8 mouse cellular contexts compared by ENCODE assay signal in the genomic region with DNA sequence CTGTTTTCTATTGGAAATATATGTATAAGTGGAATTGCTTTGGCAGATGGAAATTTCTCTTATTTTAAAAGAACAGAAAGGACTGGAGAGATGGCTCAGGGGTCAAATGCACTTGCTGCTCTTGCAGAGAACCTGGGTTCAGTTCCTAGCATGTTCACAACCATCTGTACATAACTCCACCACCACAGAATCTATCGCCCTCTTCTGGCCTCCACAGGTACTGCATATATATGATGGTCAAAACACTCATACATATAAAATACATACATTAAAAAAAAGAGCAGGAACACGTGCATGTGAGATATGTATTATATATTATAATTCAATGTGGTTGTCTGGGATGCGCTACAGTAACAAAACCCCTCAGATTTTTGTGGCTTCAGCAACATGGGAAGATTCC. TPM values are rescaled to one million over a fixed set of nuclear protein-coding genes. Genes with fewer than 3 reads are reported as not detected.
A peak's percentile ranks its signal among the peaks of the same experiment; 100 is the strongest.
DNase-seq lines count a peak whose midpoint lies in the region; ATAC-seq and TF ChIP-seq lines count a peak whose summit lies in the region.

No protein-coding gene starts in this region.

- H3K36me3 ChIP-seq in liver, adult 2 months (ENCODE audit: control insufficient read depth, insufficient read depth, low read length) = no peaks in the 10 kb centered on the region
- H3K36me3 ChIP-seq in liver, embryonic 11.5 days (ENCODE audit: control insufficient read depth, insufficient read depth, low read length) = no peaks in the 10 kb centered on the region
- H3K36me3 ChIP-seq in E14TG2a.4 (ENCODE audit: insufficient read depth, low read length) = no peaks in the 10 kb centered on the region
- no peaks in the 10 kb centered on the region for H3K36me3 ChIP-seq in midbrain, embryonic 10.5 days

- no peak for ATAC-seq in liver, embryonic 11.5 days (replicated peaks; ENCODE audit: low FRiP score)
- peak; percentile 52; the same call in 1 of the 2 replicates for ATAC-seq in megakaryocyte progenitor cell, adult 5-6 weeks (replicated peaks; ENCODE audit: poor library complexity)

- no peak overlapping the region for H3K9ac ChIP-seq in liver, adult 2 months (ENCODE audit: low read depth, low read length)
- H3K9ac ChIP-seq in liver, embryonic 11.5 days (ENCODE audit: low read depth, low read length) = no peak overlapping the region

- no peak overlapping the region for H3K4me2 ChIP-seq in liver, embryonic 11.5 days

- no peaks in the 10 kb centered on the region for H3K27me3 ChIP-seq in liver, adult 2 months (ENCODE audit: control insufficient read depth, insufficient read depth, low read length)
- H3K27me3 ChIP-seq in liver, embryonic 11.5 days (replicated peaks; ENCODE audit: control insufficient read depth, insufficient read depth, low read length) = no peaks in the 10 kb centered on the region
- 0 out of 2 replicates have a peak, but pooled peaks cover 3% of the 10 kb centered on the region for H3K27me3 ChIP-seq in E14TG2a.4 (ENCODE audit: insufficient read depth, low read length)
- no peaks in the 10 kb centered on the region for H3K27me3 ChIP-seq in midbrain, embryonic 10.5 days (ENCODE audit: low read depth, poor library complexity, severe bottlenecking)

- no peak overlapping the region for H3K27ac ChIP-seq in liver, adult 2 months (replicated peaks; ENCODE audit: insufficient read depth, low read depth, low read length)
- H3K27ac ChIP-seq in liver, embryonic 11.5 days (ENCODE audit: low read depth, low read length) = no peak overlapping the region
- no peak overlapping the region for H3K27ac ChIP-seq in midbrain, embryonic 10.5 days (replicated peaks)

- no peak overlapping the region for H3K4me3 ChIP-seq in liver, adult 2 months (ENCODE audit: insufficient read depth, low read depth, low read length)
- H3K4me3 ChIP-seq in liver, embryonic 11.5 days (ENCODE audit: low read depth, low read length) = no peak overlapping the region
- no peak overlapping the region for H3K4me3 ChIP-seq in E14TG2a.4 (replicated peaks; ENCODE audit: low read length)
- H3K4me3 ChIP-seq in midbrain, embryonic 10.5 days = no peak overlapping the region

- H3K4me1 ChIP-seq in liver, adult 2 months (ENCODE audit: control insufficient read depth, insufficient read depth, low read length) = no peaks in the 10 kb centered on the region
- no peaks in the 10 kb centered on the region for H3K4me1 ChIP-seq in liver, embryonic 11.5 days (replicated peaks; ENCODE audit: control insufficient read depth, insufficient read depth, low read length)
- H3K4me1 ChIP-seq in E14TG2a.4 (replicated peaks; ENCODE audit: low read depth, low read length) = no peaks in the 10 kb centered on the region
- no peaks in the 10 kb centered on the region for H3K4me1 ChIP-seq in midbrain, embryonic 10.5 days

- no peak for DNase-seq in liver, adult 2 months (ENCODE audit: extremely low read depth, low read depth, low spot score)
- DNase-seq in liver, embryonic 11.5 days (ENCODE audit: low spot score) = no peak
- peak; percentile 59 for DNase-seq in R1 (ENCODE audit: low read depth, low spot score)
- no peak for DNase-seq in cerebellum, adult 18-20 months
- no peak for DNase-seq in right cerebral cortex, postnatal 10 days (ENCODE audit: low spot score in 2 of 2)
- DNase-seq in midbrain, embryonic 10.5 days (ENCODE audit: low spot score) = no peak

- peak; percentile 44 for TF ChIP-seq CTCF in liver, adult 2 months (IDR thresholded peaks at IDR 0.05; ENCODE audit: low read depth, low read length)
- TF ChIP-seq CTCF in E14TG2a.4 (conservative IDR thresholded peaks at IDR 0.05; ENCODE audit: low read length) = peak; percentile 59

- no peaks in the 10 kb centered on the region for H3K9me3 ChIP-seq in liver, embryonic 11.5 days (ENCODE audit: control insufficient read depth, low read length)
- no peaks in the 10 kb centered on the region for H3K9me3 ChIP-seq in E14TG2a.4 (ENCODE audit: low read length)
- H3K9me3 ChIP-seq in midbrain, embryonic 10.5 days (replicated peaks) = no peaks in the 10 kb centered on the region

- H3K79me2 ChIP-seq in liver, adult 2 months (ENCODE audit: control insufficient read depth, insufficient read depth, low read length) = no peaks in the 10 kb centered on the region

- TF ChIP-seq POLR2A in liver, adult 2 months (IDR thresholded peaks at IDR 0.05; ENCODE audit: extremely low read depth, insufficient read depth, low read length) = no peak

- WGBS in liver, adult 2 months = 53% methylated on average over 3 of the region's 3 CpGs
- WGBS in liver, embryonic 11.5 days = 34% methylated on average over 3 of the region's 3 CpGs
- 47% methylated on average over 3 of the region's 3 CpGs for WGBS in midbrain, embryonic 10.5 days

RNA-seq across cellular contexts. Expression of gene Dis3l, which starts 10.1 kb away (rescaled TPM):
- total RNA-seq in liver, adult 2 months (2014; rRNA removed) = 10.8 and 11.7 TPM in 2 replicates
- 7.7 and 8.4 TPM in 2 replicates for polyA plus RNA-seq in liver, adult 2 months (2012; rRNA removed)
- polyA plus RNA-seq in liver, embryonic 11.5 days (2014; fragmentation: Nextera tagmentation; extraction: Ambion mirVana) = 18.2 and 21.3 TPM in 2 replicates
- total RNA-seq in megakaryocyte progenitor cell, adult 5-6 weeks (2015) = 14.2 and 14.9 TPM in 2 replicates
- 17.8 and 20.7 TPM in 2 replicates for total RNA-seq in megakaryocyte progenitor cell, adult 5-6 weeks (2017)
- polyA plus RNA-seq in midbrain, embryonic 10.5 days (2016; fragmentation: Nextera tagmentation; extraction: Ambion mirVana) = 22.0 and 22.9 TPM in 2 replicates

RNA-seq across cellular contexts. Expression of gene Megf11, which starts 34.2 kb away (rescaled TPM):
- 0.07 and 0.09 TPM in 2 replicates for total RNA-seq in liver, adult 2 months (2014; rRNA removed)
- polyA plus RNA-seq in liver, adult 2 months (2012; rRNA removed) = 0.02 and 0.13 TPM in 2 replicates
- polyA plus RNA-seq in liver, embryonic 11.5 days (2014; fragmentation: Nextera tagmentation; extraction: Ambion mirVana) = 0.53 and 0.66 TPM in 2 replicates
- not detected in 2 replicates for total RNA-seq in megakaryocyte progenitor cell, adult 5-6 weeks (2015)
- 0.03 TPM in 1 of 2 replicates, not detected in the other for total RNA-seq in megakaryocyte progenitor cell, adult 5-6 weeks (2017)
- 1.3 and 2.6 TPM in 2 replicates for polyA plus RNA-seq in midbrain, embryonic 10.5 days (2016; fragmentation: Nextera tagmentation; extraction: Ambion mirVana)
